Mouse (Mus musculus): Measurements from ENCODE around the gene Tsc1.

Tsc1 gene

GRCm38 (mm10) chr2:28612436-28613063, 28.5 kb upstream of the Tsc1 start:
- intact Hi-C loops (cut with DNase I) = no loop called here

- intact Hi-C loops (cut with DNase I) = no loop called here
Measured at GRCm38 (mm10) chr2:28613599-28613998, 27.4 kb upstream of the Tsc1 start.

GRCm38 (mm10) chr2:28616358-28616757, 24.7 kb upstream of the Tsc1 start:
- intact Hi-C loops (cut with DNase I) = no loop called here

GRCm38 (mm10) chr2:28616874-28617273, 24.2 kb upstream of the Tsc1 start:
- intact Hi-C loops (cut with DNase I) = no loop called here

DNA sequence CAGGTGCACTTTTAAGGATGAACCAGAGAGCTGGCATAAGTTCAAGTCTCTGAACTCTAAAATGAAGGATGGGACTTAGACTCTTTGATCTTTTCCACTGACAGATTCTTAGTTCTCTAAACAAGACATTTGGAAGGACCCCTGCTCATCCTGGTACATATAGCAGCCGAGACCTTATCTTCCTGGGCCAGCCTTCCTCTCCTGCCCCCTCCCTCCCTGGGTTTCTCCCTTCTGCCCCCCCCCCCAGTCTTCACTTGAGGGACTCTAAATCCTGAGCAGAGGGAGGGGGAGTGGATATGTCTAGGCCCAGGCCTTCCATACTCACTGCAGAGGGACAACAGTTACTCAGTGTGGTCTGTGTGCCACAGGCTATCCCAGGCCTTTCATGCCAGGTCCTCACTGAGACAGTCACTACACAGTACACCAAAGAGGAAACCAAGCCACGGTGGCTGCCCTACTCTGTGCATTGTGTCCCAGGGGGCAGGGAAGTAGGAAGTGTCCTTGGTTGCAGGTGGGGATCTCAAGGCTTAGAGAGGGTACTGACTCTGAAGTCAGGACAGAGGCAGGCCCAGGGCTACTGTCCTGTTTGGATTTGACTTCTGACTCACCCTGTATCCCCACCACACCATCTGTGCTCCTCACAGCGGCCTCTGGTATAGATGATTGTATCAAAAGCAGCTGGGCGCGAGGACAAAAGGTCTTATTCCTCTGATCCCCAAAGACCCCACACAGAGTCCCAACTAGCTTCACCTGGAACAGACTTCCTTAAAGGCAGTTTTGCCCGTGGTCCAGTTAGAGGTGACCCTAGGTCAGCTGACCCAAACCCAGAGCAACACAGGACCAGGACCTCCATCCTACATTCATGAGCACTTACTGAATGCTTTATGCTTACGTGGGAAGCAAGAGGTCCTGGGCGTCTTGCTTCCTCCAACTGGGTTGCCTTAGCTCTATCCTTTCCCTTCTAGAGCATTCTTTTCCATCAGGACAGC, 23.2 kb upstream of the Tsc1 start:
- intact Hi-C loops (cut with DNase I) = no loop called here

DNA sequence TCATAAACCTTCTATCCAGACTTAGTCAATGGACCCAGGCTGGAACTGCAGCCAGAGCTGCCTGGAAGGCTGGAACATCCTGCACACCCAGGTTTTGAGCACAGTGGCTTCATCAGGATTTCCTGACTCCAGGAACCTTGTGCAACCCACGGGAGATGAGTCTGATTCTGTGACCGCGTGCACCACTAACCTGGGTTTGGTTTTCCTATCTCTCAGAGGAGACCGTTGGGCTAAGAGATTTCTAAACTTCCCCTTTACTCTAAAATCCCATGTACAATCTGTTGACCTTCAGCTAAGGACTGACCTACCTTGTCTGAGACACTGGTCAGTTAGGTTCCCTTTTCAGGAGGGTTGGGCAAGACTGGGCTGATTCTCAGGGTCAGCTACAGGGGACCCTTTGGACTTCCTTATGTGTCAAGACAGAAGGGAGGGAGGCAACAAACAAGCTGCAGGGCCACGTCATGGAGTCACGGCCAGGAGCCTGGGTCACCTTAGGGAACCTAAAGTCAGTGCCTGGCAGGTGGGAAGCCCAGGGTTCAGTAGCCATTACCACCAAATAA, 22.2 kb upstream of the Tsc1 start:
- intact Hi-C loops (cut with DNase I) = no loop called here

GRCm38 (mm10) chr2:28619369-28619768, 21.7 kb upstream of the Tsc1 start:
- intact Hi-C loops (cut with DNase I) = no loop called here

DNA sequence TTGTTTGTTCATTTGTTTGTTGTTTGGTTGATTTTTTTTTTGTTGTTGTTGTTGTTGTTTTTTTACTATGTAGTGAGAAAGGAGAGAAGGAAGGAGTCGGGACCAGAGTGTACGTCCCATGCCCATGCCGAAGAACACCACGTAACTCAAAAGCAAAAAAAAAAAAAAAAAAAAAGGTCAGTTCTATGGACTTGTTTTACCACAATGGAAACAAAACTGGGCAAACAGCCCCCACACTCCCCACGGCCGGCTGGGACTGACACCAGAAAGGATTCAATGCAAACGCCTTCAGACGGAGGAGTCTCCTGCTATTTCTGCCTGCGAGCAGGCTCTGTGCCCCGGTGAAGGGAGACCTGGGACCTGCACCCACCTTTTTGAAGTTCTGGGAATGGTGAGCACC, 20.5 kb upstream of the Tsc1 start:
- intact Hi-C loops (cut with DNase I) = no loop called here

DNA sequence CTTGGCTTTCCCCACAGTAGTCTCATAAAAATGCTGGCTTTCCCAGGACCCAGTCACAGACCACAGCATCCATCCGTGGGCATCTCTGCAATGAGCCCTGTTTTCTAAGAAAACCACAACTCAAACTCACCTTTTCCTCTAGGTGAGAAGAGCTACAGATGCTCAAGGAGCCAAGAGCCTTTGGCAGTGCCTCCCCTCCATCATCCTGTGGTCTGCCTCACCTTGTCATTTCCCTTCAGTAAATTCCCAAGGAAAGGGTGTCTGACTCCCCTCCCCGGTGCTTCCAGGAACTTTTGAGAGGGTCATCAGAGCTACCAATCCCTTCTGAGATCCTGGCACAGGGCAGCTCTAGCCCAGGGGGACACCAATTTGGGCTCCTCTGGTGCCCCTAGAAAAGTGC, 19.9 kb upstream of the Tsc1 start:
- intact Hi-C loops (cut with DNase I) = no loop called here

GRCm38 (mm10) chr2:28621664-28622171, 19.3 kb upstream of the Tsc1 start, which contains the start of gene Gfi1b:
Gene Gfi1b (minus strand): TSS chr2:28621982.
- intact Hi-C loops (cut with DNase I) = loop anchor here (2.0 kb wide), 1 partner anchor 29 kb away; no protein-coding TSS in a partner anchor

DNA sequence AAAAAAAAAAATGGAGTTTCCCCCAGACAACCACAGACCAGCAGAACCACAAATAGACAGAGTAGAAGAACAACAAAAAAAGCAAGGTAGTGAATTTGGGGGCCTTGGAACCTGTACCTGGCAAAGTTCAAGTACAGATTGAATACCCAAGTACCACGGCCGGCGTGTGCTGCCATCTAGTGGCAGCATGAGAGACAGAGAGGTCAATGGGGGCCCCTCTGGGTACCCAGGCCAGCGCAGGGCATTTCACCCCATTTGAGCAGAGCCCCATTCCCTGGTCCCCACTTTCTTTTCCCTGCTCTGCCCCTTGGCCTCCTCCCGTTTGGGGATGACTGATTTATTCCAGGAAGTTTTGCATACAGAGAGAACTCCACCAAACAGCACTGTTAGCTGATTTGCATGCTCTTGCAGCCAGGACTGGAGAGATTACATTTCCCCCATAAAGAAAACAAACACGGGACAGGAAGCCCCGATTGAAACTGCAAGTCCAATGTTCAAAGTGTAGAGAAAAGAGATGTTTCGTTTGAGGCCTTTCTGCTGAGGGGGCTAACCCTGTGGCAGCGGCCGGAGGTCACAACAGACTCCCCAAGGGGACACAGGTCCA, 18.4 kb upstream of the Tsc1 start:
- intact Hi-C loops (cut with DNase I) = loop anchor here (2.0 kb wide), 1 partner anchor 30 kb away; no protein-coding TSS in a partner anchor

GRCm38 (mm10) chr2:28624870-28625269, 16.2 kb upstream of the Tsc1 start:
- intact Hi-C loops (cut with DNase I) = no loop called here

DNA sequence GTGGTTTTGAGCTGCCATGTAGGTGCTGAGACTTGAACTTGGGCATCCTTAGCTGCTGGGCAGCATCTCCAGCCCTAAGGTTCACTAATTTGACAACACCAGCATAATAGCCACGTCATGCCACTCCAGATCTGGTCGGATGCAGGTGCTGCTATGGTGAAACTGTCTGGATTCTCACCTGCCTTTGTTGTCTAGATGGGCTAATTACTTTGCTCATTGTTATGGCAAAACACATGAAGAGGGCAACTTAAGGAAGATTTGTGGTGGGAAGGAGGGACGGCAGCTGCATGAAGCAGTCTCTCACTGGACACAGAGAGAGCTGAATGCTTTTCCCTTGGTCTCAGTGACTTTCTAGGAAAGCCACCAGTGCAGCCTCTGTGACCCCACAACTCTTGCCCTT, 15.0 kb upstream of the Tsc1 start:
- intact Hi-C loops (cut with DNase I) = no loop called here

- intact Hi-C loops (cut with DNase I) = no loop called here
Measured at GRCm38 (mm10) chr2:28628053-28628452, 13.0 kb upstream of the Tsc1 start.

DNA sequence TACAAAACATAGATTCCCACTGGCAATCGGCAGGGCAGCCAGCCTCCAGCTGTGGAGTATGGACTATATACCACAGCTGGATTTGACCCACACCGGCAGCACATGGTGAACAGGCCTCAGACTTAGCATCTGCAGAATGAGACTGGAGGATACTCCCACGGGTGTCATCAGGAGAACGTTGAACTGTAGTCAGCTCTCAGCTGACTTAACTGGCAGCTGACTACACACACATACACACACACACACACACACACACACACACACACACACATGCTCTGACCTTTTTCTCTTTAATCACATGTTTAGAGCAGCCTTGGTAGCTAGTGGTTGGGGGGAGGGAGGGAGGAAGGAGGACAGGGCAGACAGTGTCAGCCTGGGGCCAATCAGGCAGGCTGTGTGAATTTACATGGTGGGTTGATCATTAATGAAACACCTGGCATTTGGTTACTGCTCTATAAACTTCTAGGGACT, 11.1 kb upstream of the Tsc1 start:
- intact Hi-C loops (cut with DNase I) = no loop called here

GRCm38 (mm10) chr2:28632626-28633025, 8.4 kb upstream of the Tsc1 start:
- intact Hi-C loops (cut with DNase I) = no loop called here

- intact Hi-C loops (cut with DNase I) = no loop called here
Measured at GRCm38 (mm10) chr2:28633136-28633535, 7.9 kb upstream of the Tsc1 start.

DNA sequence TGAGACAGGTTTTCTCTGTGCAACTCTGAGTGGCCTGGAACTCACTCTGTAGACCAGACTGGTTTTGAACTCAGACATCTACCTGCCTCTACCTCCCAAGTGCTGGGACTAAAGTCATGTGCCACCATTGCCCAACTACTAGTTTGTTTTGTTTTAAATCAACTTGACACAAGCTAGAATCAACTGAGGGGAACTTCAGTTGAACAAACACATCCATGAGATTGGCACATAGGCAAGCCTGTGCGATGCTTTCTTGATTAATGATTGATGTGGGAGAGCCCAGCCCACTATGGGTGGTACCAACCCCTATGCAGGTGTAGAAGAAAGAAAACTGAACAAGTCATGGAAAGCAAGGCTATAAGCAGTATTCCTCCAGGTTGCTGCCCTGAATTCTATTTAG, 5.8 kb upstream of the Tsc1 start:
- intact Hi-C loops (cut with DNase I) = no loop called here

- intact Hi-C loops (cut with DNase I) = no loop called here
Measured at GRCm38 (mm10) chr2:28637106-28637845, 3.8 kb upstream of the Tsc1 start.

- intact Hi-C loops (cut with DNase I) = no loop called here
Measured at GRCm38 (mm10) chr2:28638352-28638751, 2.7 kb upstream of the Tsc1 start.

DNA sequence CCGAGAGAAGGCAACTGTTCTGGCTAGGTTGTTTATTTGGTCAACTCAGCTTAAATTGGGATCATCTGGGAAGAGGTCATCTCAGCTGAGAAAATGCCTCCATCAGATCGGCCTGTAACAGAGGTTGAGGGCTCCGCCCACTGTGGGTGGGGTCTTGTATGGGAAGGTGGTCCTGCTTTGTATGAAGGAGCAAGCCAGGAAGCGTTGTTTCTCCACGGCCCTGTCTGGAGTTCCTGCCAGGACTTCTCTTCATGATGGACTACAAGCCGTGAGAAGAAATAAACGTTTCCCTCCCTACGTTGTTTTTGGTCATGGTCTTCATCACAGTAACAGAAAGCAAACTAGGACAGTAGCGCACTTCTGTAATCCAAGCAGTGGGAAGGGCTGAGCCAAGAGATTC, 2.1 kb upstream of the Tsc1 start:
- intact Hi-C loops (cut with DNase I) = no loop called here

Data from adrenal gland (tissue).